Mouse (Mus musculus): ENCODE measurements around the gene Slc30a6. TPM values are rescaled to one million over a fixed set of nuclear protein-coding genes. Genes with fewer than 3 reads are reported as not detected.
"Not testable (repeated sequence)": the region's sequence is repeated elsewhere in the genome, so short reads cannot be mapped to it uniquely, and the experiment has no call there.

Gene Slc30a6
- total RNA-seq, 2 experiments from 2014 or later = 6.3 to 9.9 TPM

DNA sequence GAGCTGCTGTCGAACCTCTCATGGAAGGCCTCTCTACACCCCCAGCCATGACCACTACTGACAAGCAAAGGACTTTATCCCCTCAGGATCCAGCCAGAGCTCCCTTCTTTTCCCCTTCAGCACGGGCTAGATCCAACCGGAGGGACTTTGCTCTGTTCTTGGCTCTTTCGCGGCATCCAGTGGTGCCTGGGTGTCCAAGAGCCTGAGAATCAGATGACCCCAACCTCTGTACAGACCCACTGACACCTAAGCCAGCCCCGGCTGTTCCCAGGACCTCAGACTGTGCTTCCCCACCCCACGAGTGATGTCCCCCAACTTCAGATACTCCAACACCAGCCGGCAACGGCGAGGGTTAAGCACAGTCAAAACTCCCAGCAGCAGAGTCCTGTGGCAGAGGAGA, 54.4 kb downstream of the Slc30a6 start:
- DNase-seq = no peak

DNA sequence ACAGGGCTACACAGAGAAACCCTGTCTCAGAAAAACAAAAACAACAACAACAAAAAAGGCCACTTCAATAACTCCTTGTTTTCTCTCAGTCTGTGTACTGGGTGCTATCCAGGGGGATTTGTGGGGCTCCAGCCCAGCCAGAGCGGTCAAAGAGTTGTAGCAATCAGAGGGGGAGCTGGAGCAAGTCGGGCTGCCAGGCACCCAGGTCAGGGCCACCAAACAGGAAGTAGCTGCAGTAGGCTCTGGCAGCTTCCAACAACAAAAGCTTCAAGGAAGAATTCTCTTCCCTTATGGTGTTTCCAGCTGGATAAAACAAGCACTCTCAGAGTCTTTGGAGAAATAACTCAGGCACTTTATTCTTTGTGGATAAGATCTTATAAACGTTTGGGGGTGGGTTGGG, 58.5 kb downstream of the Slc30a6 start:
- no peak for DNase-seq

DNA sequence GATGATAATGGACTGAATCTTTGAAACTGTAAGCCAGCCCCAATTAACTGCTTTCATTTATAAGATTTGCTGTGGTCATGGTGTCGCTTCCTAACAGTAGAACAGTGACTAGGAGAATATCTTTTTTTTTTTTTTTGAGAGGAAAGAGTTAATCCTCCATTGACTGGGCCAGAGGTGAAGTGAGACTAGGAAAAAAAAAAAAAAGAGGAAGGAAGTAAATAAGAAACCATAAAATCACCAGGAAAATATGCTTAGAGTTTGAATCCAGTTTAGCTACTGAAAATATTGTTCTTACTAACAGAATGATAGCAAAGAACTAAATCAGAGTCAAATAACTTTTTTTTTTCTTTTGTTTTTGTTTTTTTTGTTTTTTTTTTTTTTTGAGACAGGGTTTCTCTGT, 59.3 kb downstream of the Slc30a6 start:
- DNase-seq = no peak

DNA sequence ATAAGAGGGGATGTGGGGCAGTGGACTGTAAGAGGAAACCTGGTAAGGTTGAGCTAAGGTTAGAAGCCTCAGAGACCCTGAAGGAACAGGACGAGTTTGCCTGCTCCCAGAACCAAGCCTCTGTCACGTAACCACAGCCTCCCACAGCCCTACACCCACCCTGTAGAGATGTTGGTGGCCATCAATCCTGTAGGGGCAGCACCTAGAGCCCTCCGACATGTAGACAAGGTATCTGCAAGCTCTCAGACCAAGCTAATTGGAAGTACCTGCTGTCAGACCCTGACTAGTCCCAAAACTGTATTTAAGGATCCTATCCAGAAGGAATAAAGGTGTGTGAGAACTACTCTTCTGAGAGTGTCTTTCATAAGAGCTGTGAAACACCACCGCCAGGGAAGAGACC, 60.0 kb downstream of the Slc30a6 start:
- DNase-seq = no peak

DNA sequence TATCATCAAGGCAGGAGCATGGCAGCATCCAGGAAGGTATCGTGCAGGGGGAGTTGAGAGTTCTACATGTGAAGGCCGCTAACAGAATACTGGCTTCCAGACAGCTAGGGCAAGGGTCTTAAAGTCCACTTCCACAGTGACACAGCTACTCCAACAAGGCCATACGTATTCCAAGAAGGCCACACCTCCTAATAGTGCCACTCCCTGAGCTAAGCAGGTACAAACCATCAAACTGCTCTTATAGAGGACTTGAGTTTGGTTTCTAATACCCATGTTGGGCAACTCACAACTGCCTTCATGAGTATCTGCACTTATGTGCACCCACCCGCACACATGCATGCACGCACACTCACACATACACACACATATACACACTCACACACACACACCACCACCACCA, 61.4 kb downstream of the Slc30a6 start:
- DNase-seq = no peak

DNA sequence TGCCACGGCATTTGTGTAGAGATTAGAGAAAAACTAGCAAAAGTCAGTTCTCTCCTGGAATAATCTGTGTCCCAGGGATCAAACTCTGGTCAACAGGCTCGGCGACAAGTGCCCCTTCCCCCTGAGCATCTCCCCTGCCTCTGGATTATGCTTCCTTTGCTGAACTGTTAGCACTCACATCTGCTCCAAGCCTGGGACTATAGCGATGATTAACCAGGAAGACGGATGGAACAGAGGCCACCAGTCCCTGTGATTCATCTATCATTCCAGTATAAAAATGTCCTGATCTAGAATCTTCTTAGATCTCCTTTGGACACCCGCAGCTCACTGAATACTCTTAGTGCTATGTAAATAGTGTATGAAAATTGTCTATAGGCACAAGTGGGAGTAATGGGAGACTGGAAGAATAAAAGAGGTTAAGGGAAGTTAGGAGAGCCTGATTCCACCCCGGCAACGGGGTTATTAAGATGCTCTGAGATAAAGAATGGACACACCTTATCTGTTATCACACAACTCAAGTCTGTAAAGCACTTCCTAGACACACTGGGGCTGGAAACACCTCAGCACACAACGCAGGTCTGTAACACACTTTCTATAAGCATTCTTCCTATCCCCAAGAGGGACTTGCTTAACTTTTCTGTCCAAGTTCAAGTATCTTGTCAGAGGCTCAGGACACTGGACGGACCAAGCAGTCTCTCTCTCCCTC, 62.7 kb downstream of the Slc30a6 start:
- DNase-seq = no peak

DNA sequence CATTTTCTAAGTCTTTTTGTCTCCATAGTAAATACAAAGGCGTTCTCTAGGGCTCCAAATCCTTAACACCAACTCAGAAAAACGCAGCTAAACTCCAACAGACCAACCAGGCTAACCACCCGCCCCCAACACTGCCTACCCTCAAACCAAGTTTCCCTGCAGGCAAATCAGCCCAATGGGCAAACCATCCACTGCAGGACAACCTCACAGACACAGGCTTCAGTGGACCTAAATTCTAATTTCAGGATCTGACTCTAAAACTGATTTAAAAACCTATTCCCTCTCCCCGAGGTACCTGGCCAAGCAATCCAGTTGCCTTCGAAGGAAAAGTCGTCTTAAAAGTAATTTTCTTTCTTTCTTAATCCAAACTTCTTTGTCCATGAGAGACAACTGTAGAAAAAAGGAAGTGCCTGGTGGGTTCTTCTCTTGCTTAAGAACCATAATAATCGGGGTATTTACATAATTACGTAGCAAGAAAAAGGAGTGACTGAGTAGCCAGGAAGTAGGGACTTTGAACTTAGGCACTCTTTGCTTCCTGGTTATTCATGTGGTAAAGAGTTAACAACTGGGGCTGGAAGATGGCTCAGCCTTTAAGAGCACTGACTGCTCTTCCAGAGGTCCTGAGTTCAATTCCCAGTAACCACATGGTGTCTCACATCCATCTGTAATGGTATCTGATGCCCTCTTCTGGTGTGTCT, 63.5 kb downstream of the Slc30a6 start, which contains the start of gene Nlrc4:
TSS of gene Nlrc4 (minus strand) at position 432 of the 698 bp plus-strand sequence.
- no peak for DNase-seq

DNA sequence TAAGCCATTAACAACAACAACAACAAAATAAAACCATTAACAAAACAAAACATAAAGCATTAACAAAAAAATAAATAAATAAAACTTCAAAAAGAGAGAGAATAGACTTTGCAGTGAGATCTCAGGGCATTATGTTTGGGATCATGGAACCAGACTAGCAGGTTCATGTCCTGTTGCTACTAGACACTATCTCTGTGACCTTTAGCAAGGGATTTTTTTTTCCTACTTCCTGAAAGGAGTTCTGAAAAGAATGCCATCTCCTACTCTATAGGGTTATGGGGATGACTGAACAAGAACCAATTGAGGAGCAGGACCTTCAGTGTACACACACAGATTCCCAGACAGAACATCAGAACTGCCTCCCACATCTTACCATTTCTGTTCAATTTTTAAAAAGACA, 68.1 kb downstream of the Slc30a6 start:
- no peak for DNase-seq

DNA sequence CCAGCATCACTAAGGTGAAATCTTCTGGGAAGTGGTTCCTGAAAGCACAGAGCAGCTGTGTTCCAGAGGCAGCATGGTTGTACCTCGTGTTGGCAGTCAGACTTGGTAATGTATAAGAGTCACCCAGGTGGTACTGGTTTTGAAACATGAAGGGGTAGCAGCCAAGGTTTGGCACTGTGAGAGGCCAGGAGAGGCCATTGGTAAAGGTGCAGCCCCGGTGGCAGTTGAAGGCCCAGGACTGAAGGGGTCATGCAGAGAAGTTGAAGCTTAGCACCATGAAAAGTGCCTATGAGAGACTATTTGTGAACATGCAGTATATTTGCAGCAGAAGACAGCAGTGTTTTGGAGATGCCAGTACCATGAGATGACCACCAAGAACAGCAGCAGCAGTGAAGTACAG, 72.6 kb downstream of the Slc30a6 start:
- DNase-seq = not testable (repeated sequence)

DNA sequence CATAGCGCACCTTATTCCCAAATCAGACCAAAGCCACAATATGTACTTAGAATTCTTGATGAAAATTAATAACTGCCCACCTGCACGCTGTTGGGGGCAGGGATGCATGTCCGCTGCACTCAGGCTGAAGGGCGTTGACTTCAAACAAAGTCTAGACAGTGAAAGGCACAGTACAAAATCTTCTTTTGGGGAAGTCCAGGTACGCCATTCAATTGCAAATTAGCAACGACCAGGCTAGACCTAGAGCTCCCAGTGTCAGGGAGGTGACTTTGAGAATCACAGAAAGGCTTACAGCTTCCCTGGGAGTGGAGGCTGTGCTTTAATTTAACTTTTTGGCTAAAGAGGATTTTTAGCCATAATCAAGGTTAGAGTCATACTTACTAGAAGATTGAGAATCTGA, 74.7 kb downstream of the Slc30a6 start:
- DNase-seq = not testable (repeated sequence)

Other genes starting within 250 kb of the Slc30a6 start
- 10 to 100 TPM; 71.4 to 76.6 TPM for gene Memo1, start 100.1 kb upstream of the Slc30a6 start, total RNA-seq (2021)
- 10 to 100 TPM; 80.3 to 85.5 TPM for gene Dpy30, start 71.7 kb upstream of the Slc30a6 start, total RNA-seq (2021)
- gene Spast, start 56.6 kb upstream of the Slc30a6 start, total RNA-seq (2021) = 10 to 100 TPM; 48.9 to 51.6 TPM
- gene Nlrc4, start 63.5 kb downstream of the Slc30a6 start, total RNA-seq (2021) = under 1 TPM; 0.21 to 0.34 TPM
- 10 to 100 TPM; 40.4 to 43.3 TPM for gene Yipf4, start 93.9 kb downstream of the Slc30a6 start, total RNA-seq (2021)
- 10 to 100 TPM; 64.3 to 77.7 TPM for gene Birc6, start 132.7 kb downstream of the Slc30a6 start, total RNA-seq (2021)

Data from gastrocnemius, postnatal 10 days (tissue).